Mouse (Mus musculus) small intestine, adult 2 months (tissue): Measurements from ENCODE around the gene Prkd2. TPM values are rescaled to one million over a fixed set of nuclear protein-coding genes. Genes with fewer than 3 reads are reported as not detected.

Source experiments
- H3K27ac ChIP-seq: fragments of 200-500 bp; 2 replicates; pipeline ENCODE4 v1.5.1; 2012; ENCODE audit warnings: low read depth, low read length, control low read depth, inconsistent platforms; ENCODE audit not compliant: insufficient read depth
- H3K27me3 ChIP-seq: fragments of 200-500 bp; 2 replicates; pipeline ENCODE4 v1.6.1; 2012; ENCODE audit warnings: mild to moderate bottlenecking, moderate library complexity, low read length, inconsistent platforms; ENCODE audit not compliant: control insufficient read depth, insufficient read depth
- H3K36me3 ChIP-seq: fragments of 200-500 bp; 2 replicates; pipeline ENCODE4 v1.6.1; 2012; ENCODE audit warnings: mild to moderate bottlenecking, low read length, control low read depth, inconsistent platforms; ENCODE audit not compliant: control insufficient read depth, insufficient read depth
- H3K4me1 ChIP-seq: fragments of 200-500 bp; 2 replicates; pipeline ENCODE4 v1.6.1; 2012; ENCODE audit warnings: low read length, inconsistent platforms, mixed read lengths; ENCODE audit not compliant: control insufficient read depth, insufficient read depth, insufficient read length
- H3K4me3 ChIP-seq: fragments of 200-500 bp; 2 replicates; pipeline ENCODE4 v1.5.1; 2012; ENCODE audit warnings: low read depth, mild to moderate bottlenecking, control low read depth, inconsistent platforms, low read length, moderate library complexity
- CTCF ChIP-seq: fragments of 200-500 bp; IDR thresholded peaks from 2 replicates; pipeline ENCODE4 v1.5.1; 2012; ENCODE audit warnings: low read depth, mild to moderate bottlenecking, control low read depth, inconsistent platforms, low read length, moderate library complexity, mixed read lengths; ENCODE audit not compliant: insufficient replicate concordance, insufficient read length; ENCODE audit errors: extremely low read depth
- POLR2A ChIP-seq: fragments of 200-500 bp; IDR thresholded peaks from 2 replicates; pipeline ENCODE4 v1.6.1; 2012; ENCODE audit warnings: low read depth, mild to moderate bottlenecking, control low read depth, inconsistent platforms, low read length, moderate library complexity
- WGBS: fragments of 180-500 bp; shearing (Covaris S2); methylation state at CpG from one replicate; pipeline ENCODE4 v1.1.7; 2018; 5-methylcytosine and 5-hydroxymethylcytosine counted together
- polyA plus RNA-seq: library from polyadenylated mRNA; depleted of rRNA; stranded (reverse); fragments of >200 nt; gene quantifications from 2 replicates; pipeline ENCODE4 v1.2.3, GENCODE M21; 2012

Gene Prkd2
- polyA plus RNA-seq, 1 experiment: 44.0 TPM

DNA sequence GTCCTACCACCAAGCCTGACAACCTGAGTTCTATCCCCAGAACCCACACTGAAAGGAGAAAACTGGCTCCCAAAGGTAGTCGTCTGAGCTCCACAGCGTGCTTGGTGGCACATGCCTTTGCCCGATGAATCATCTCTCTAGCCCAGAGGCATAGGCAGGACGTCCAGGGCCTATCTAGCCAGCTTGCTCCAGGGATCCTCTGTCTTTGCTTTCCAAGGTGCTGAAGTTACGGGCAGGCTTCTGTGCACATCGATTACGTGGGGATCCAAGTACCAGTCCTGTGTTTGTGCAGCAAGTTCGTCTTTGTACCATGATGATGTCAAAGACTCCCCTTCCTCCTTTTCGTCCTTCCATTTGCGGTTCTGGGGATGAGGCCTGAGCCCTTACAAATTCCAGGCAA lies 28.9 kb downstream of the Prkd2 start:
- WGBS: 85% methylated on average over 10 of the region's 10 CpGs
- peaks cover 21% of the 10 kb centered on the region; the same call in 1 of the 2 replicates for H3K36me3 ChIP-seq
- H3K4me1 ChIP-seq: peaks cover 3% of the 10 kb centered on the region

DNA sequence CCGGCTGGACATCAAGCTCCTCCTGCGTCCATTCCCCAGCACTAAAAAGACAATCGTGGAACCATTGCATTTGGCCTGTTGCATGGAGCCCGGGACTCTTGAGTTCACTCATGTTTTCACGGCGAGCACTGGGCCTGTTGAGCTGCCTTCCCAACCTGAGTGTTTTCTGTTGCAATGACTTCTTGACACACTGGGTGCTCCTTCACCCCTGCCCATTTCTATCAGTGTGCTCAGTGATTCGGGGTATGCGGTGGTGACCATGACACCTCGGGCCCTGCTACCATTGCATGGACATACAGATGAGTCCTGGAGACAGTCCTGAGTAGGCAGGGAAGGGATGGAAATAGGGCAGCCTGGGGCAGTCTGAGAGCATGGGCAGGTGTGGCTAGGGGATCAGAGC lies 29.8 kb downstream of the Prkd2 start:
- Histone ChIP-seq H3K4me3 (no peak overlapping the region), H3K4me1 (peaks cover 3% of the 10 kb centered on the region), H3K36me3 (peaks cover 16% of the 10 kb centered on the region; the same call in 1 of the 2 replicates), H3K27me3 (0 out of 2 replicates have a peak, but pooled peaks cover 3% of the 10 kb centered on the region), H3K27ac (no peak overlapping the region)
- no peak for TF ChIP-seq CTCF
- no peak for TF ChIP-seq POLR2A
- WGBS: 92% methylated on average over 9 of the region's 9 CpGs

More for the DNA sequence above, 28.9 kb downstream of the Prkd2 start:
- Histone ChIP-seq H3K4me3 (no peak overlapping the region), H3K27me3 (0 out of 2 replicates have a peak, but pooled peaks cover 3% of the 10 kb centered on the region), H3K27ac (no peak overlapping the region)
- TF ChIP-seq POLR2A (no peak), CTCF (no peak)

DNA sequence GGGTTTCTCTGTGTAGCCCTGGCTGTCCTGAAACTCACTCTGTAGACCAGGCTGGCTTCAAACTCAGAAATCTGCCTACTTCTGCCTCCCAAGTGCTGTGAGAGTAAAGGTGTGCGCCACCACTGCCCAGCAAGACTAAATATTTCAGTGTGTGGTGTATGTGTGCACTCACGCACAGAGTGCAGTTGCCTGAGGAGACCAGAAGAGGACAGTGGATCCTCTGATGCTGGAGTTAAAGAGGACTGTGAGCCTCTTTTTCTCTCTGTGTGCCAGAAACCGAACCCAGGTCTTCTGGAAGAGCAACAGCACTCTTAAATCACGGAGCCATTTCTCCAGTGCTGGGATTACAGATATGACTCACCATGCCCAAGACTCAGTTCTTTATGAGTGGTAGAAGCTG lies 30.7 kb downstream of the Prkd2 start:
- WGBS: 86% methylated on average over 4 of the region's 4 CpGs
- TF ChIP-seq POLR2A (no peak), CTCF (no peak)

DNA sequence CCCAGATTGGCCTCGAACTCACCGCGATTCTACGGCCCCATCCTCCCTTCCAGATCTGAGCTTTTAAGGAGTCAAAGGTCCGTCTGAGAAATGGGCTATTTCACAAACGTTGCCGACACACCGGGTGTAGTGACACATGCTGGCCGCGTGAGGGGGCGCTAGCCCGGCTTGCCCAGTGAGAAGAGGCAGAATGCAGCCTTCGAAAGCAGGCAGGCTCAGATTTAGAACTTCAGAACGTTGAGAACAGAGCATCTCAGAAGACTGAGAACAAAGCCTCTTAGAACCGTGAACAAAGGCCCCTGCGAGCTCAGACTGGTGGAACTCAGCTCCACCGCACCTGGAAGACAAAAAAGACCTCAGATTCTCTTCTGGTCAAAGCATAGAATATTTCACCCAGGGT lies 31.5 kb downstream of the Prkd2 start:
- peaks cover 3% of the 10 kb centered on the region for H3K4me1 ChIP-seq
- peaks cover 12% of the 10 kb centered on the region; the same call in 1 of the 2 replicates for H3K36me3 ChIP-seq
- TF ChIP-seq POLR2A (0 out of 2 replicates have a peak, but pooled peaks have one; percentile 16), CTCF (peak; percentile 94)
- H3K27ac ChIP-seq: peak overlapping the region; percentile 65
- 0 out of 2 replicates have a peak, but pooled peaks cover 3% of the 10 kb centered on the region for H3K27me3 ChIP-seq
- H3K4me3 ChIP-seq: no peak overlapping the region
- 1% methylated on average over 17 of the region's 17 CpGs for WGBS

More for the DNA sequence above, 30.7 kb downstream of the Prkd2 start:
- Histone ChIP-seq H3K36me3 (peaks cover 12% of the 10 kb centered on the region; the same call in 1 of the 2 replicates), H3K4me3 (no peak overlapping the region), H3K27ac (no peak overlapping the region), H3K27me3 (0 out of 2 replicates have a peak, but pooled peaks cover 3% of the 10 kb centered on the region), H3K4me1 (peaks cover 3% of the 10 kb centered on the region)

DNA sequence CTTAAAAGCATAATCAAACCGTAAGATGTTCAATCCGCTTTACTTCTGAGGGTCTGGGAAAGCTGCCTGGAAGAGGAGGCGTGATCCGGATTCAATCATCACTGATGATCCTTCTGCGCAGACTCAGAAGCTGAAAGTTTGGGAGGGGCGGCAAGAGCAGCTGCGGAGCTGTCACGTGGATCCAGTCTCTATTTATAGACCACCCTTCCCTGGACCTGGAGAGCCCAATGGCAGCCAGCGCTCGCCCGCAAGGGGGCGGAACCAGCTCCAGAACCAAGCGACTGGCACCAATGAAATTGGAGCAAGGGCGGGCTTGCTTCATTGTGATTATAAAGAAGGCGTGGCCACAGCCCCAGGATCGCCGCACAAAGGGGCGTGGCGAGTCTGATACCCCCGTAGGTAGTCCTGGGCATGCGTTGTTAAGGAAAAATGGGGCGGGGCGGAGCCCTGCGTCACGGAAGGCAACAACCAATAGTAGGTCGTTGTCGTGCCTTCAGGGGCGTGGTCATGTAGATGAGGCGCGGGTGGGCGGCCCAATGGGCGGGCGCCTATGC lies 32.1 kb downstream of the Prkd2 start:
- Histone ChIP-seq H3K36me3 (peaks cover 8% of the 10 kb centered on the region; the same call in 1 of the 2 replicates), H3K4me1 (peaks cover 3% of the 10 kb centered on the region), H3K4me3 (peak overlapping the region; percentile 27), H3K27me3 (0 out of 2 replicates have a peak, but pooled peaks cover 3% of the 10 kb centered on the region), H3K27ac (peak overlapping the region; percentile 65)
- TF ChIP-seq CTCF (peak; percentile 27; the same call in 1 of the 2 replicates), POLR2A (no peak)
- WGBS: under 1% methylated on average over 33 of the region's 33 CpGs

DNA sequence AGATGAGACGGTGACA lies 32.4 kb downstream of the Prkd2 start, which contains the start of gene Dact3:
Gene Dact3 (plus strand): TSS at position 8 of the 16 bp plus-strand sequence.
- 0 out of 2 replicates have a peak, but pooled peaks cover 3% of the 10 kb centered on the region for H3K27me3 ChIP-seq
- H3K4me3 ChIP-seq: peak within 1 kb of the TSS; percentile 73
- peaks cover 3% of the 10 kb centered on the region for H3K4me1 ChIP-seq
- peak within 1 kb of the TSS; percentile 65 for H3K27ac ChIP-seq
- peaks cover 5% of the 10 kb centered on the region; the same call in 1 of the 2 replicates for H3K36me3 ChIP-seq
- 0% methylated on average over 1 of the region's 1 CpGs for WGBS
- TF ChIP-seq CTCF: no peak
- no peak for TF ChIP-seq POLR2A

DNA sequence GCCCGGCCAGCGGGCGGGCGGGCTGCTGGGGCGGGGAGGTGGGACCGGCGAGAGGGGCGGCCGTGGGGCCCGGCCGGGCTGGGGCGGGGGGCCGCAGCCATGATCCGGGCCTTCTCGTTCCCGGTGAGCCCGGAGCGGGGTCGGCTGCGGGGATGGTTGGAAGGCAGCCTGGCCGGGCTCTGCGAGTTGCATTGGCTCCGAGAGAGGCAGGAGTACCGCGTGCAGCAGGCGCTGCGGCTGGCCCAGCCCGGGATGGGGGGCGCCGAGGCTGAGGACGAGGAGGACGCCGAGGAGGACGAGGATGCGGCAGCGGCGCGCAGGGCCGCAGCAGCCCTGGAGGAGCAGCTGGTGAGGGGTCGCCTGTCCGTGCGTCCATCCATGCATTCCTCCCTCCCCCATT lies 32.6 kb downstream of the Prkd2 start:
- peaks cover 3% of the 10 kb centered on the region for H3K4me1 ChIP-seq
- no peak for TF ChIP-seq CTCF
- TF ChIP-seq POLR2A: no peak
- peak overlapping the region; percentile 73 for H3K4me3 ChIP-seq
- peak overlapping the region; percentile 53; the same call in 1 of the 2 replicates for H3K27ac ChIP-seq
- H3K27me3 ChIP-seq: 0 out of 2 replicates have a peak, but pooled peaks cover 3% of the 10 kb centered on the region
- under 1% methylated on average over 41 of the region's 42 CpGs for WGBS
- H3K36me3 ChIP-seq: peaks cover 5% of the 10 kb centered on the region; the same call in 1 of the 2 replicates
